Mouse (Mus musculus) liver, embryonic 14.5 days (tissue): ENCODE results near the gene Cfb. TPM values are rescaled to one million over a fixed set of nuclear protein-coding genes. Genes with fewer than 3 reads are reported as not detected.
A peak's percentile ranks its signal among the peaks of the same experiment; 100 is the strongest.

ENCODE experiments used
- ATAC-seq: fragments of 200-750 bp; cut with Nextera tagmentation; 2 replicates; pipeline ENCODE4 v1.8.0; 2017; ENCODE audit warnings: moderate number of reproducible peaks, mild to moderate bottlenecking, moderate library complexity; ENCODE audit not compliant: insufficient read depth
- DNase-seq, 3 experiments: peaks; one replicate each; pipeline ENCODE4 v3.0.0-alpha.2; 2012 to 2013; ENCODE audit warnings: low read depth in 3 of 3, low spot score in 3 of 3
- H3K27ac ChIP-seq: fragments of 300-500 bp; sonication (generic); 2 replicates; pipeline ENCODE4 v1.5.1; 2014; ENCODE audit warnings: moderate library complexity, mild to moderate bottlenecking, control low read depth, inconsistent platforms
- H3K27me3 ChIP-seq: fragments of 300-500 bp; sonication (generic); 2 replicates; pipeline ENCODE4 v1.6.1; 2014; ENCODE audit warnings: mild to moderate bottlenecking, low read length, moderate library complexity; ENCODE audit not compliant: control insufficient read depth, insufficient read depth
- H3K36me3 ChIP-seq: fragments of 300-500 bp; sonication (generic); replicated peaks from 2 replicates; pipeline ENCODE4 v1.6.1; 2014; ENCODE audit warnings: low read depth; ENCODE audit not compliant: control insufficient read depth, insufficient read depth
- H3K4me1 ChIP-seq, 2 experiments: fragments of 200-500 bp in 1 of 2; fragments of 300-500 bp in 1 of 2; sonication (generic) in 1 of 2; replicated peaks; 2 replicates each; pipeline ENCODE4 v1.6.1; 2012 to 2014; ENCODE audit warnings: antibody characterized with exemption in 1 of 2, inconsistent platforms in 1 of 2, low read length in 1 of 2; ENCODE audit not compliant: control insufficient read depth in 2 of 2, insufficient read depth in 2 of 2
- H3K4me2 ChIP-seq: fragments of 300-500 bp; sonication (generic); 2 replicates; pipeline ENCODE4 v1.6.1; 2014; ENCODE audit warnings: low read depth, mild to moderate bottlenecking, control low read depth, moderate library complexity
- H3K4me3 ChIP-seq, 2 experiments: fragments of 200-500 bp in 1 of 2; fragments of 300-500 bp in 1 of 2; sonication (generic) in 1 of 2; 2 replicates each; pipeline ENCODE4 v1.5.1; 2012 to 2014; ENCODE audit warnings: low read depth in 2 of 2, low read length in 2 of 2, mild to moderate bottlenecking in 2 of 2, control low read depth in 1 of 2, inconsistent platforms in 1 of 2, moderate library complexity in 1 of 2; ENCODE audit not compliant: insufficient read depth in 1 of 2
- H3K9ac ChIP-seq: fragments of 300-500 bp; sonication (generic); replicated peaks from 2 replicates; pipeline ENCODE4 v1.6.1; 2014; ENCODE audit warnings: mild to moderate bottlenecking, control low read depth, moderate library complexity
- H3K9me3 ChIP-seq: fragments of 300-500 bp; sonication (generic); 2 replicates; pipeline ENCODE4 v1.6.1; 2016; ENCODE audit warnings: low read length, mixed read lengths; ENCODE audit not compliant: control insufficient read depth
- CTCF ChIP-seq: IDR thresholded peaks from 2 replicates; pipeline ENCODE4 v1.5.1; 2016; ENCODE audit warnings: antibody characterized with exemption, low read depth, control low read depth
- EP300 ChIP-seq: IDR thresholded peaks from 2 replicates; pipeline ENCODE4 v1.6.1; 2016; ENCODE audit warnings: antibody characterized with exemption, low read depth
- whole genome bisulfite sequencing: fragments of 180-500 bp; shearing (Covaris S2); extraction: QIAGEN DNeasy Blood & Tissue Kit; methylation state at CpG from one replicate; pipeline ENCODE4 v1.1.7; 2014; ENCODE audit not compliant: insufficient replicate concordance; 5-methylcytosine and 5-hydroxymethylcytosine counted together
- polyA plus RNA-seq, 2 experiments: library from polyadenylated mRNA; depleted of rRNA in 1 of 2; stranded (reverse) in 1 of 2; unstranded in 1 of 2; fragments of >200 nt; fragmentation: Nextera tagmentation in 1 of 2; extraction: Ambion mirVana in 1 of 2; gene quantifications; 2 replicates each; pipeline versions ENCODE4 v1.2.1 to v1.2.3; 2012 to 2014

The Cfb gene
- polyA plus RNA-seq, 2 experiments: 138 to 159 TPM

- 40% methylated on average over 7 of the region's 7 CpGs for WGBS
- no peaks in the 10 kb centered on the region for H3K36me3 ChIP-seq
- H3K27ac ChIP-seq: no peak overlapping the region
- TF ChIP-seq EP300: no peak
- TF ChIP-seq CTCF: no peak
- no peak overlapping the region for H3K4me3 ChIP-seq
- ATAC-seq (no peak), DNase-seq (no peak)
- no peak overlapping the region for H3K4me2 ChIP-seq
- H3K9me3 ChIP-seq: no peaks in the 10 kb centered on the region
- H3K27me3 ChIP-seq: no peaks in the 10 kb centered on the region
- H3K9ac ChIP-seq: no peak overlapping the region
- peaks cover 0 to 2% of the 10 kb centered on the region in 2 experiments; a peak in 1 of 4 replicates for H3K4me1 ChIP-seq
Observed at GRCm38 (mm10) chr17:34865981-34866380, 3.7 kb upstream of the Cfb start.

- Histone ChIP-seq H3K4me2 (peak overlapping the region; percentile 40), H3K36me3 (no peaks in the 10 kb centered on the region; the same call in 1 of the 2 replicates), H3K4me3 (peak overlapping the region; percentile 33 to 42), H3K4me1 (peaks cover 0 to 4% of the 10 kb centered on the region in 2 experiments; a peak in 1 of 4 replicates), H3K27ac (no peak overlapping the region), H3K9ac (0 out of 2 replicates have a peak overlapping the region, but pooled peaks have one; percentile 3), H3K27me3 (no peaks in the 10 kb centered on the region), H3K9me3 (no peaks in the 10 kb centered on the region)
- no peak for TF ChIP-seq EP300
- no peak for TF ChIP-seq CTCF
- ATAC-seq: peak; percentile 65
- DNase-seq: no peak
- 46% methylated on average over 13 of the region's 13 CpGs for WGBS
Observed at GRCm38 (mm10) chr17:34861704-34862415, 458 bp downstream of the Cfb start.

- TF ChIP-seq CTCF (no peak), EP300 (no peak)
- H3K4me3 ChIP-seq: peak overlapping the region in 1 of 2 experiments; percentile 42; a peak in 2 of 4 replicates
- H3K9ac ChIP-seq: no peak overlapping the region
- no peak overlapping the region for H3K27ac ChIP-seq
- H3K4me2 ChIP-seq: peak overlapping the region; percentile 40
- peaks cover 0 to 4% of the 10 kb centered on the region in 2 experiments; a peak in 1 of 4 replicates for H3K4me1 ChIP-seq
- WGBS: 67% methylated on average over 9 of the region's 9 CpGs
- no peaks in the 10 kb centered on the region for H3K27me3 ChIP-seq
- H3K36me3 ChIP-seq: peaks cover 4% of the 10 kb centered on the region
- no peak for DNase-seq
- no peaks in the 10 kb centered on the region for H3K9me3 ChIP-seq
- ATAC-seq: no peak
Observed at GRCm38 (mm10) chr17:34860514-34860913, 1.8 kb downstream of the Cfb start.

GRCm38 (mm10) chr17:34858670-34859069 lies 3.6 kb downstream of the Cfb start:
- H3K4me3 ChIP-seq: no peak overlapping the region
- peaks cover 0 to 4% of the 10 kb centered on the region in 2 experiments; a peak in 1 of 4 replicates for H3K4me1 ChIP-seq
- H3K36me3 ChIP-seq: peaks cover 13% of the 10 kb centered on the region
- WGBS: 32% methylated on average over 4 of the region's 4 CpGs
- TF ChIP-seq EP300: no peak
- no peak for TF ChIP-seq CTCF
- DNase-seq (no peak), ATAC-seq (no peak)
- no peaks in the 10 kb centered on the region for H3K9me3 ChIP-seq
- H3K27me3 ChIP-seq: no peaks in the 10 kb centered on the region
- no peak overlapping the region for H3K9ac ChIP-seq
- no peak overlapping the region for H3K27ac ChIP-seq
- H3K4me2 ChIP-seq: no peak overlapping the region

- Histone ChIP-seq H3K4me2 (no peak overlapping the region), H3K4me1 (peaks cover 0 to 9% of the 10 kb centered on the region in 2 experiments; a peak in 2 of 4 replicates), H3K9ac (no peak overlapping the region), H3K27me3 (no peaks in the 10 kb centered on the region), H3K36me3 (peaks cover 16% of the 10 kb centered on the region), H3K4me3 (no peak overlapping the region), H3K27ac (no peak overlapping the region), H3K9me3 (no peaks in the 10 kb centered on the region)
- TF ChIP-seq EP300: no peak
- peak; percentile 85 for TF ChIP-seq CTCF
- 0 out of 2 replicates have a peak, but pooled peaks have one; percentile 4 for ATAC-seq
- DNase-seq: no peak
- 40% methylated on average over 3 of the region's 3 CpGs for WGBS
Observed at GRCm38 (mm10) chr17:34855825-34856224, 6.5 kb downstream of the Cfb start.
